Mouse (Mus musculus) monocyte, adult 2 months (primary cell): Measurements from ENCODE around the gene Tln2.

Source experiments
- DNase-seq, 2 experiments: peaks; one replicate each; pipeline ENCODE4 v3.0.0; 2022; ENCODE audit warnings: low spot score in 2 of 2, low read depth in 1 of 2

Gene Tln2

GRCm38 (mm10) chr9:67559603-67560002 lies at the start of gene Tln2:
Gene Tln2 (minus strand): TSS chr9:67559703.
- no peak for DNase-seq

GRCm38 (mm10) chr9:67609226-67609625 lies 49.7 kb upstream of the Tln2 start:
- DNase-seq, result no peak

DNA sequence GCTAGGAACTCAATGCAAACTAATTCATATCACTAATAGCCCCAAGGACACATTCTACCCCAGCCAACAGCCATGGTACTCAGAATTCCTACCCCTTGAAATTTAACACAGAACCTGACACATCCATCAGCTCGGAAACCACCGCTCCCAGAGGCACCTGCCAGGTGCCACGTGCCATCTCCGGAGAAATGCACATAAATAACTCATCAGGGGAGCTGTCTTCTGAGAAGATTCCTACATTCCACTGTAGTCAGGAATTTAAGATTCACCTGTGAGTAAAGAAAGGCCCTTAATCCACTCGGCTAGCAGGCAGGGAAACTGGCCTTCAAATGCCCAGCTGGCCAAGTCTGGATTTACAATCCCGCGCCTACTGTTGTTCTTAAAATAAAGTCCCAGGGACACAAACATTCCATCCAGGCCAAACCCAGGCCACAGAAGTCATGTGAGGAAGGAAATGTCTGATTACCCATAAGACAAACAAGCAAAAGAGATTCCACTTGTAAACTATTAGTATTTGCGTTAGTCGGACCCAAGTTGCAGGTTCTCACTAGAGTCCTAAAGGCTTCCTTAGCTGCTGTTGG lies 48.4 kb upstream of the Tln2 start:
- no peak for DNase-seq

GRCm38 (mm10) chr9:67607268-67607667 lies 47.8 kb upstream of the Tln2 start:
- DNase-seq, result no peak

GRCm38 (mm10) chr9:67605867-67606435 lies 46.4 kb upstream of the Tln2 start:
- DNase-seq, result no peak

DNA sequence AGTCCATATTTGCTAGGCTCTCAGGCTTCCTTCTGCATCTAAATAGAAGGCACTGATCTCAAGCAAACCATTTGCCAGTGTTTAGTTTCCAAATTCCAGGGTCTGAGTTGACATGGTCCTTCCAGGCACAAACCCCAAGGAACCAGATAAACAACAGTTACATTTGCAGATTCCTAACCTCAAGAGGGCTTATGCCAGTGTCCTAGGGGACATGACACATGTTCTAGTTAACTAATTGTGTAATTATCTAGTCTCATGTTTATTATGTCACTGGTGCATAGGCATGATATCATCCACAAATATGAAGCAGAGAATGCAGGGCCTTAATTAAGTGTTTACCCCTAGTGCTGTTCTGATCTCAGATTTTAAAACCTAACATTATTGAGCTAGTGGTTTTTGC lies 45.4 kb upstream of the Tln2 start:
- no peak for DNase-seq

- DNase-seq, result no peak
Measured at GRCm38 (mm10) chr9:67602347-67602746, 42.8 kb upstream of the Tln2 start.

- DNase-seq, result no peak
Measured at GRCm38 (mm10) chr9:67595221-67595620, 35.7 kb upstream of the Tln2 start.

DNA sequence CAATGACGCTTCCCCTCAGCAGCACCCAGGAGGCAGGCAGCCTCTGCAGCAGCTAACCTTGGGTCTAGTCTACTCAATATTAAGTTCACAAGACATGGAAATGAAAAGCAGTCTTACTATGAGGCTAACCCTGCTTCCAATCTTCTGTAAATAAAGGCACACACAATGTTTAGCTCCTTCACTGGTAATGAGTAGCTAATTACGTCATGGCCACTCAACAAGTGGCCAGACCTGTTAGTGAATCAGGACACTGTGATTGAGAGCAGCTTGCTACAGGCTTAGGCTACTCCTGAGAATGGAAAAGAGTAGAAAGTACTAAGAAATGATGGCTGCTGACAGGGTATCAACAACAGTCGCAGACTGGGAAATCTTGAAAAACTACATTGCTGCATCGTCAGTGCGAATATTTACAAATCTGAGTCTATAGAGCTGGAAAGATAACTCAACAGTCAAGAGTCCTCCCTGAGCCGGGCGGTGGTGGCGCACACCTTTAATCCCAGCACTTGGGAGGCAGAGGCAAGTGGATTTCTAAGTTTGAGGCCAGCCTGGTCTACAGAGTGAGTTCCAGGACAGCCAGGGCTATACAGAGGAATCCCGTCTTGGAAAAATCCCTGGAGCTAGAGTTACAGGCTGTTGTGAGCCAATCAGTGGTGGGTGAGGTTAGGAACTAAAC lies 34.1 kb upstream of the Tln2 start:
- DNase-seq, result no peak

- no peak for DNase-seq
Measured at GRCm38 (mm10) chr9:67592726-67593125, 33.2 kb upstream of the Tln2 start.

GRCm38 (mm10) chr9:67587111-67587510 lies 27.6 kb upstream of the Tln2 start:
- no peak for DNase-seq

DNA sequence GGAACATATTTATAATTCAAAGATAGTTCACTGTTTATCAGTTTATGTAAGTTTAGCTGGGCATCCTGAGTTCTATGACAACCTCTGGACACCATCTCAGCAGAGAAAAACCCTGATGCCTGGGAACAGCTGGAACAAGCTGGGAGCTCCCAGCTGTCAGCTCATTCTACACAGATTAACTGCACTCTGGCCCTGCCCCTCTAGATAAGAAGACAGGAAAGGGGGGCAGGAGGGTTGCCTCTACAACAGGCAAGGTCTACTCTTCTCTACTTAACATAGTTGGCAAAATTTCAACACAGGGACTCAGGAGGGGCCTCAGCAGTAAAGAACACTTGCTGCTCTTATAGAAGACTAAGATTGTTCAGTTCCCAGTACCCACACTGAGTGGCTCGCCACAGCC lies 27.0 kb upstream of the Tln2 start:
- DNase-seq, result no peak

- DNase-seq, result no peak
Measured at GRCm38 (mm10) chr9:67584871-67585270, 25.4 kb upstream of the Tln2 start.

DNA sequence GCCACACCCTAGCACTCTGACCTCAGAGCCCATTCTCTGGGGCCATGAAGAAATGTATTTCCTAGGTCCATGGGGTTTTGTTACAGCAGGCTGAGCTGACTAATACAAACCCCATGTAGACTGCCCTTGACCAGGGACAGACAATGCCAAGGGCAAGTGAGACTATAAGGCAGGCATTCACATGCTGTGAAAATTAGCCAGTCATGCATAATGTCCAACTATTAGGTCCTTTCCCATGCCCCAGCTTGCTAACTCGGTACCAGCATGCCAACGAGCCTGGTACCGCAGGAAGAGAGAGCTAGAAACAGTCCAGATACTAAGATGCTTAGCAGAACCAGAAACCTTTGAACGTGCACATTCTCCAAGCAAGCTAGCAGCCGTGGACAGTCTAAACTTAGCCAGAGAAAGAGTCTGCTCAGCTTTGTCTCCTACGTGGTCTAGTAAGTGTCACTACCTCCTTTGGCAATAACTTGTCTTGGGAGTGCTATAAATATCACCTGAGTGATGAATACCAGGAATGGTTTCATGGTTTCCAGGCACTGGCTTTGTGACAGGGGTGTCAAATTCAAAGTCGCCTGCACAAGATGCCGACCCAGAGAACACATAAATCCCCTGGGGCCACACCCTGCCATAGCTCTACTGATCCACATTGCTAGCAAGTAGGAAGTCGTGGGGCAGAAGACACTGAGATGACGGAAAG lies 22.2 kb upstream of the Tln2 start:
- DNase-seq, result no peak

GRCm38 (mm10) chr9:67579541-67579940 lies 20.0 kb upstream of the Tln2 start:
- DNase-seq, result no peak

DNA sequence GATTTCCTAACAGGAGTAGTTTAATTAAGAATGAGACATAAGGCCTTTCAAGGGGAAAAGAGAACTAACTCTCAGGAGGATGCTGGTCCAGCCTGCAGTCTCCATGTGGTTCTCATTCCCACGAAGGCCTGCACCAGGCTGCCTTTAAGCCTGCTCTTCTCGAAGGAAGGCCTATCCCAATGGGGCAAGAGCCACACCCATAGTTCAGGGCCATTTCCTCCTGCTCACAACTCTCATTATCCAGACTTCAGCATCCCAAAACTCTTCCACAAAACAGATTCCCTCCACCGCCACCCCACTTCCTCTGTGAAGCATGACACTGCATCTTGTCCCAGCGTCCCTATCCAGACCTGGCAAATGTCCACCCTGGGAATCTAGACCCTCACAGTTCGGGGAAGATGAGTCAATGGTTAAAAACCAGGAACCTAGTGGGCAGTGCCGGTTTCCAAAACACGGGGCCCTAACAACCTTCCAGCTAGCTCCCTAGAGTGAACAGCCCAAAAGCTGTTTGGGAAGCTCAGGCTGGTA lies 15.3 kb upstream of the Tln2 start:
- no peak for DNase-seq

GRCm38 (mm10) chr9:67573683-67573979 lies 14.1 kb upstream of the Tln2 start:
- no peak for DNase-seq

DNA sequence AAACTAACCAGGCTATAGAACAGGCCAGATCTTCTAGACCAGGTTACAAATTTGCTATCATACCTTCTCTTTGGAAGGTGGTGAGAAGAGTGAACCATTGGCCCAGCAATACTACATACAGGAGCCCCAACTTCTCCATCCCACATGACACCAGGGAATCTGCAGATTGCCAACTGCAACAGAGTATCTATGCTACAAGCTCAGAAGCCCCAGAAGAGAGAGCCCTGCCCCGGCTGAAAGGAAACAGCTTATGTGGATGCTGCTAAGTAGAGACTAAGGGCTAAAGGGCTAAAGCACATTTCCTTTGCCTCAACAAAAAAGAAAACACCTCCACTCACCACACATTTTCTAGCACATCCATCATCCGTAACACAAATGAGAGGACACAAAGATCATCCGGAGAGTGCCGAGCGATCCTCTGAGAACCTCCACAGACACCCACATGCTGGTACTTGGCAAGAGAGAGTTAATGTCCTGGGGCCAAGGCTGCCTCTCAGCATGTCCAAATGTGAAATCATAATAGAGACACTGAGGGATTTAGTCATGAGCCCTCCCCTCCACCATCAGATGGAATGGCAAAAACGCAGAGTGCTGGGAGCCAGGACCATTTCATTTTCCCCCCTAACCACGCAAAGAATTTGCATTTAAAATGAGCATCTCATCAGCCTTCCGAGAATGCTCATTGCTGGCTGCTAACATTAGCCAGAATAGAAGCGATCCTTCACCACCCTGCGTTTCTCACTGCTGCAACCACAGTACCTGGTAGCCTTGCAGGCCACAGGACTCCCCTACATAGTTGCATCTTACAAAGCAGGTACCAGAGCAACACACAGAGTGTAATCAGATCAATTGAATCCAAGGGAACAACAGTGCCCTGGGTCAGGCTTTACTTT lies 13.5 kb upstream of the Tln2 start:
- DNase-seq, result no peak

DNA sequence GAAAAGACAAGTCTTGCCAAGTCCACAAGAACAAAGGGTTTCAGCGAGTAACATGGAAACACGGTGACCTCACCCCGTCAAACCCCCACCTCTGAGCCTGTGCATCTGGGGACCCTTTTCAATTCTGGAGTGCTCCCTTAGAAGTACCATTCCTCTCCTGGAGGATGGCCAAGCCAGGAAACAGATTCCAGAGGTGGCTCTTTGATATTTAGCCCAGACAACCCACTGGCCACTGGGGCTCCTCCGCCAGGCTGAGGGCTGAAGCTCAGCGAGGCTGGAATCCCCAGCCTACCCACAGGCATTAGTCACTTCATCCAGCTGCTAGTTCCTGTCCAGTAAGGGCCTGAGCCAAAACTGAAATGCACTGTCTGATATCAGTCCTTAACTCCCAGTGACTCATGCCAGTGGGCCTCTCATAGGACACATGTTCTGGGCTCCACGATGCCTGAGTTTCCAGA lies 6.3 kb upstream of the Tln2 start:
- no peak for DNase-seq

- no peak for DNase-seq
Measured at GRCm38 (mm10) chr9:67549811-67550501, 9.5 kb downstream of the Tln2 start.
